Mouse (Mus musculus) cerebral cortex, adult 2 months (tissue): ENCODE measurements around the gene Steap3.

Experiments
- WGBS: fragments of 180-500 bp; shearing (Covaris S2); methylation state at CpG from one replicate; pipeline ENCODE4 v1.1.7; 2018; 5-methylcytosine and 5-hydroxymethylcytosine counted together

Gene Steap3

DNA sequence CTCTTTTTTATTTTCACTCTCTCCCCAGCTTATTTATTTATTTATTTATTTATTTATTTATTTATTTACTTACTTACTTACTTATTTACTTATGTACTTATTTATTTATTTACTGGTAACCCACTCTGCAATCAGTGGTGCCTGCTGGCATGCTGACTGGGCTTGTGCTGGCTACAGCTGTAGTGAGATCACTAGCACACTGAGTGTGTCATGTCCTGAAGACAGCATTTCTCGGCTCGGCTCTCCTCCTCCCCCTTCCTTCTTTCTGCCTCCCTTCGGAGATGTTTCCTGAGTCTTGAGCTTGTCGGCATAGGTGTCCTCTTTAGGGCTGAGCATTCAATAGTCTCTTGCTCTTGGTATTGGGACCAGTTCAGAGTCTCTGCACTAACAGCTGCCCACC, 73.6 kb downstream of the Steap3 start:
- 91% methylated on average over 4 of the region's 4 CpGs for WGBS

DNA sequence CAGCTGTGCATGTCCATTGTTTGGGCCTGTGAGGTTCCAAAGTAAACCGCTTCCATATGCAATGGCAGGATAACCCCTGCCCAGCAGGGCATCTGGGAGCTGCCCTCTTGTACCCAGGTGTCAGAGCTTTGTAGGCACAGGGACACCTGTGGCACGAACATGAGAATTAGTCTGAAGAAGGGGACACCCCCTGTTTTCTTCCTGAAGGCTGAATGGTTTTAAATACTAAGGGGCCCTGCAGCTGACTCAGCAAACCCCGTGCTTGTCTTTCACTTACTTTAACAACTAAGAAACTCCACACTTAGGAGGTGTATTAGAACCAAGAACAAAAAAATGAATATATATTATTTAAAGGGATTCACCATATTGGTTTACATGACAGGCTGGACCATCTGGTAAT, 74.4 kb downstream of the Steap3 start:
- WGBS: 83% methylated on average over 3 of the region's 3 CpGs

DNA sequence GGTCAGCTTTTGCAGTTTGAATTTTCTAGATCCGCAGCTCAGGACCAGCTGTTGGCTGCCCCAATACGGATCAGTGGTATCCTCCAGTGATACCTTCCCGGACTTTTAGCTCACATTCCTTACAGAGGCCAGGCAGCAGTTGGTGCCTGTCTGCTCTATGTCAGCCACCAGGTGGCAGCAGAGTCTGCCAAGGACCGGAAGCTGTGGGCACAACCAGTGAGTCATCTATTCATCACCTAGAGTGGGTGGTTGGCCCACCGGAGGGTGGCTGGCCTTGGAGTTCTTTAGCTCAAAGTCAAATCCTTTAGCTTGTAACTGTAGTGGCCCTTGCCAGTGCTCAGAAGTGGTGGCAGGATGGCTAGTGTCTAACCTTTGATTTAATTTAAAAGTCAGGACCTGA, 75.3 kb downstream of the Steap3 start:
- WGBS: 11% methylated on average over 5 of the region's 5 CpGs

DNA sequence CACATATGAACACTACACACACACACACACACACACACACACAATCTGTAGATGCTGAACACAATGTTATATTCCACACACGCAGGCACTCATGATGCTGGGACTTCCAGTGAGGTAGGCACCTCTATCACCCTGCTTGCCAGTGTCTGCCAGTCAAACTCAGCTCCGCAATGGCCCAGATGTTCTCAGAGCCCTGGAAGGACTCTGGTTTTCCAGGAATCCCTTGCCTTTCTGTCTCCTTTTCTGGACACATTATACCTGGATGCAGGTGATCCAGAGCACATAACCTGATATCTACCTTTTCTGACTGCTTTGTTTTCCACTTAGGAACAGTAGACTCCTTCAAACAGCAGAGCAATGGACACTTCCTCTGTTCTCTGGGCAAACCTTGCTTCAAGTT, 75.8 kb downstream of the Steap3 start:
- WGBS: 94% methylated on average over 2 of the region's 2 CpGs

DNA sequence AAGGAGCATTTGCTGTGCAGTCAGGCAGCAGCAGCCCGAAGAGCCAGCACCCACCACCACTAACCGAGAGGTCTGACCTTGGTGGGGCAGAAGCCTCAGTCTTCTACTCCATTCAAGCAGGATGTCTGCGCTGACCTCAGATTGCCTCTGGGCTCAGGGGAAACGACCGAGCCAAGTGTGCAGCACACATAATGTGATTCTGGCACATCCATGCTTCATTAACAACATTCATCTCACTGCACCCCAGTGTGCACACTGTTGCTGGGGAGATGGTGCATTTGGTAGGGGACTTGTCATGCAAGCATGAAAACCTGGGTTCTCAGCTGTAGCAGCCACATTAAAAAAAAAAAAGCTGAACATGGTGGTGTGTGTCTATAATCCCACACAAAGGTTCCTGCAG, 76.6 kb downstream of the Steap3 start:
- WGBS: 57% methylated on average over 5 of the region's 5 CpGs

DNA sequence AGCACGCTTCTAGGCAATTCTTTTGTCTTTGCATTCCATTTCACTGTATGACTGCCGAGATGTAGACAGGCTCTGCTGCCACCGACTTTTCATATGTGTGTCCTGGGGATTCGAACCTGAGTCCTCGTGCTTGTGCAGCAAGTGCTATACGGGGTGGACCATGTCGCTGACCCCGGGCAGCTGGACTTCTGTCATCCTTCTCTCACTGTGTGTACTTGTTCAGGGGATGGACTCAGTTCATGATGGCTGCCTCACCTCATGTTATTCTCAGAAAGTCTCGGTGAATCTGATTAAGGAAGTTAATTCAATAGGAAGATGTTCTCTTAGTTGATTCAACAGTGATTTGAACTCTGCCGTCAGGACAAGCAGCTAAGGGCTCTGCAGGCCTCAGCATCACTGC, 78.9 kb downstream of the Steap3 start:
- 95% methylated on average over 10 of the region's 10 CpGs for WGBS

DNA sequence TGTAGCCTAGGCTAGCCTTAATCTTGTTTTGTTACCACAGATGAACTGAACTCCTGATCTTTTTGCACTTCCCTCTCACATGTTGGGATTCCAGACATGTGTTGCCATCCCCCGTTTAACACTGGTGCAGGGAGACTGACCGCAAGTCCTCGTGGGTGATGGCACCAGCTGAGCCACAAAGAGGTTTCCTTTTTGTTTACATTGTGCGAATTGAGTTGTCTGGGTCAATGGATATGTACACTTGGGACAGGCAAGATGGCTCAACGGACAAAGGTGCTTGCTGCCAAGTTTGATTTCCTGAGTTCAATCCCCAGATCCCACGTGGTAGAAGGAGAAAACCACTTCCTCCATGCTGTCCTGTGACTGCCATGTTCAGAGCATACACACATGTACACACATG, 80.2 kb downstream of the Steap3 start:
- 82% methylated on average over 6 of the region's 6 CpGs for WGBS

DNA sequence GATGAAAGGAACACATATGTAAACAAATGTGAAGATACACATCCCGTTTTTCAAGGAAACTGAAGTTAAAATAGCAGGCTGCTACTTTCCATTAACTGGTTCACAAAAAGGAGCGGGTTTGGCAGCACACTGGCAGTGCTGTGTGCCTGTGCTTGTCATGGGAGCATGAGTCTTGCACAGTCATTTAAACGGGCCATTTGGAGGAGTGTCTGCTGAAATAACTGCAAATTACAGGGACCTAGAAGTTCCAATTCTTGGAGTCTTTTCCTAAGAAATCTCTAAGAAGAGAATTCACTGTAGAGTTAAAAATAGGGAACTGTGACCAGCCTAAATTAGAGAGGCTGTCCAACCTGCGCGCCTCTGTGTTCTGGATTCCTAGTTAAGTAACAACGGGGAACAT, 81.6 kb downstream of the Steap3 start:
- 32% methylated on average over 6 of the region's 6 CpGs for WGBS

DNA sequence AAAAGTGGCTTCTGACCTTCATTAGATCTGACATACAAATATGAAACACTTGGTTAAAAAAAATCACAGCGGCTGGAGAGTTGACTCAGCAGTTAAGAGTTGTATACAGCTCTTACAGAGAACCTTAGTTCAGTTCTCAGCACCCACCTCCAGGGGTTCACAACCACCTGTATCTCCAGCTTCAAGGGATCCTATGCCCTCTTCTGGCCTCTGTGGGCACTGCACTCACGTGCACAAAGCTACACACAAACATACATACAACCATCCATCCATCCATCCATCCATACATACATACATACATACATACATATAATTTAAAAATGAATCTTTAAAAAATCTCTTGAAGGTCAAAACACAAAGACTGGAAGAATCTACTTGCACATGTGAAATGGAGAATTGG, 82.2 kb downstream of the Steap3 start:
- 95% methylated on average over 2 of the region's 2 CpGs for WGBS

DNA sequence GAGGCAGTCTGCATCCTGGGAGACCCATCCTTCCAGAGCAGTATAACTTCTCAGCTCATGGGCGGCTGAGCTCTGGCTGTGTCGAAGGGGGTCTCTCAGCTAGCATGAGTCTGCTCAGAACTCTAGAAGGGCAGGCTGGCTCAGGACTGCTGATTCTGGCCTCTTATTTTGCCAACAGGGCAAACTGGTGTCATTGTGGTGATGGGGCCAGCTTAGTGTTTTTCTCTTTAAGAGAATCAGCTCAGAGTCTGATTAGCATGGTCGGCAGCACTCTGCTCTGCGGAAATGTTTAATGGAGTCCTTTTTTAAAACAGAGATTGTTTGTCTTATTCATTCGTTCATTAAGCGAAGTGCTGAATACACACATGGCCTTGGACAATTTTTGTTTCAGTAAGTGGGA, 83.3 kb downstream of the Steap3 start:
- WGBS: 76% methylated on average over 6 of the region's 6 CpGs

DNA sequence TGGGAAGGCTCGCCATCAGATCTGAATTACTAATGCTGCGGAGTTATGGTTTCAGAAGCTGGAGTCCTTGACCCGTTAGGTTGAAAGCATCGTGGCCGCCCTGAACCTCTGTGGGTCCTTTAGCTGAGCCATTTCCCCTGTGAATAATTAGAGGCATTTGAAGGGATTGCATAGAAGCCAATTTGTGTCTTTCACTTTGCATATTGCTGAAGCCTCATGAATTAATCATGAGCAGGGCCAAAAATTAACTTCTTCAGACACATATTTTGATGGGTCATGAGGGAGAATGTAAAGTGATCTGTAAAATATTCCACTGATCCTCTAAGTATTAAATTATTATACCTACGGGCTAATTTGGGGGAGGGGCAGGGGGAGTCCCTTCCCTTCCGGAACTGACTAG, 85.4 kb downstream of the Steap3 start:
- WGBS: 62% methylated on average over 7 of the region's 7 CpGs

DNA sequence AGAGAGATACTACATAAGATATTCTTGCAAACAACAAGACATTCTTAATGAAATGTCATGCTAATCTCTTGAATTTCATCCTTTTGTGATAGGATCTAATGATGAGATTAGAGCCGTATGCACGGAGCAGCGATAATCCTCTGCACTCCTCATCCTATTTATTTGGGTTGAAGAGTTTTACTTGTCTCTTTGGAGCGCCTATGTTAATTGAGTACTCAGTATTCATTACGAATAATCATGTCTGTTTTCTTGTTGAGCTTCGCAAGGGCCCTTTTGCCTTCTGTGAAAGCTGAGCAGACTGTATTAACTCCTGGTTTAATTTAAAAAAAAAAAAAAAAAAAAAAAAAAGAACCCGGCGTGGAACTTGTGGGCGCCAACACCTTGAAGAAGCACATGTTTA, 85.8 kb downstream of the Steap3 start:
- WGBS: 67% methylated on average over 9 of the region's 9 CpGs

DNA sequence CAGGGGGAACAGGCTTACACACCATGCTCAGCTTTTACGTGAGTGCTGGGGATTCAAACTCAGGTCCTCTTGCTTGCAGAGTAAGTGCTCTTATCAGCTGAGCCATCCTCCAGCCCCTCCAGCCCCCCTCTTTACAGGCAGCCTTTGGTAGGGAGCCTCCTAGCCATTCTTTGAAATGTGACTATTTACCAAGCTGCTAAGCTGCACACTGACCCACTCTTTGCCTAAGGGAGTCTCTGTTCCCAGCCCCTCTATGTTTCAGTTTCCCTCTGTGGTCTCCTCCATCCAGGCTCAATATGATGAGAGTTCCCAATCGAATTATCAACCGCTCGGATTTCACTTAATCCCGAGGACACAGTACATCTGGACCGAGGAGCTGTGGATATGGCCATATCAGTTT, 86.3 kb downstream of the Steap3 start:
- WGBS: 68% methylated on average over 6 of the region's 6 CpGs

DNA sequence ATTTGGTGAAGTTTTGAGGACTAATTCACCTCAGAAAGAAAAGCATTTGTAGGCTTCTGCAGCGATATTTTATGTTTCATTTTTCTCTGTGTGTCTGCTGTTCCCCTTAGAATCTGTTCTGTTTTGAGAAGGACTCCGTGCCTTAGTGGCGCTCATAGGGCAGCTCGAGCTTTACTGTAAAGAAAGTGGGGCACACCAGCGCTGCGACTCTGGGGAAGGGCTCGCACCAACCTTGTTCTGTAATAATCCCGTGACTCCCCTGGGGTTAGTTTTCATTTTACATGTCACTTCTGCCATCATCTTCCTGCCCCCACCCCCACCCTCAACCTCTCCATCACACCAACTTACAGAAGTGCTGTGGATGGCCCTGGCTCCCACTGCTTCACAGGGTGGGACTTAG, 95.4 kb downstream of the Steap3 start:
- WGBS: 96% methylated on average over 8 of the region's 8 CpGs

DNA sequence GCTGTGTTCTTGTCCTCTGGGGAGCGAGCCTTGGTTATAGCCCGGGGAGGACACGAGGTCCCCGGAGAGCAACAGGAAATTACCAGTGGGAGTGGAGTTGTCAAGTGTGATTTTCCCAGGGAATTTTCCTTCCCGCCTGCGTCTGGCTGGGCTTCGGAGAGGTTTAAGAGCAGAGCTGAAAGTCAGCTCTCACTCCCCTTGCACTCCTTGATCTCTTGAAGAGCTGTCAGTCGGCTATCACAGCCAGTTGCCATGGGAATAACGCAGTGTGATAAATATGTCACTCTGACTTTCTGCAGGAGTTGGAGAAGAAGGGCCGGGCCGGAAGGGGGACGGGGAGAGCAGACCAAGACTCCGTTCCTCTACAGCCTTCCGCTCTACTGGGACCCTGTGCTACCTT, 96.2 kb downstream of the Steap3 start:
- WGBS: 61% methylated on average over 14 of the region's 14 CpGs

DNA sequence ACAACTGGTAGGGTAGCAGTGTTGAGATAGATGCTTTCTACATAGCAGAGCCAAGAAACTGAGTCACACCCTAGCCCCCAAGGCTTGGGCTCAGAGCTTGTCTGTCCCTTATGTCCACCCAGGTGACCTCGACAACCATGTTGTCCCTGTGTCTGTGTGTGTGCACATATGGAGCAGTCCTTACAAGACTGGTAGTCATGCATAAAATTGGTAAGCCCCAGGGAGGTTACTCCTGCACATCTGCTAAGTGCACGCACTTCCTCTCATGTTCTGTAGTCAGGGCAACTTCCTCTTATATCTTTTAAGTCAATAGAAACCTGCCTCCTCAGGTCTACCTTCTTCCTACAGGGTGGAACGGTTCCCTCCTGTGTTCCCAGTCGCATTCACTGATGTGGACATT, 97.5 kb downstream of the Steap3 start:
- WGBS: 89% methylated on average over 4 of the region's 4 CpGs

DNA sequence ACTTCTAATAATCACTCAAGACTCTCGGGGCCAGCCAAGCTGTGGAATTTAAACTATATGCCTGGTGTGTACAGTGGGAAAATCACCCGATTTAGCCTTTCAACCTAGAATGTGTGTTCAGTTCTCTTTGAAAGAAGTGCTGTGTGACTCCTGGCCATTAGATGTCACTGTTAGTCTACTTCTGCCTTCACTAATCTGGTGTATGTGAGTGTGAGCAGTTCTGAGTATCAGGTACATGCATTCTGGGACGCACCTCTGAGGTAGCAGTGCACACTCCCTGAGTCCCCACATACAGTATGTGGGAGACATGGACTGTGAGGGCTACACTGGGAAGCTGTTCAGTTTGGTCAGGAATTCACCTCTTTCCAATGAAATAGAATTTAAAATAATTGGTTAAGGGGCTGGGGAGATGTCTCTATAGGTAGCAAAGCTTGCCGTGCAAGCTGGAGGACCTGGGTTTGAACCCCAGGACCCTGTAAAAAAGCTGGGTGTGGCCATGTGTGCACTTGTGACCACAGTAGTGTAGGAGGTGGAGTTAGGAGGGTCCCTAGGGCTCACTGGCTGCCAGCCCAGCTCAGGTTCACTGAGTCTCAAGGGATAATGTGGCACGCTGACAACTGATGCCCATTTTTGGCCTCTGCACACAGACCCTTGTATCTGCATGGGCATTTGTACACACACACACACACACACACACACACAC, 100.5 kb downstream of the Steap3 start:
- WGBS: 51% methylated on average over 5 of the region's 5 CpGs

DNA sequence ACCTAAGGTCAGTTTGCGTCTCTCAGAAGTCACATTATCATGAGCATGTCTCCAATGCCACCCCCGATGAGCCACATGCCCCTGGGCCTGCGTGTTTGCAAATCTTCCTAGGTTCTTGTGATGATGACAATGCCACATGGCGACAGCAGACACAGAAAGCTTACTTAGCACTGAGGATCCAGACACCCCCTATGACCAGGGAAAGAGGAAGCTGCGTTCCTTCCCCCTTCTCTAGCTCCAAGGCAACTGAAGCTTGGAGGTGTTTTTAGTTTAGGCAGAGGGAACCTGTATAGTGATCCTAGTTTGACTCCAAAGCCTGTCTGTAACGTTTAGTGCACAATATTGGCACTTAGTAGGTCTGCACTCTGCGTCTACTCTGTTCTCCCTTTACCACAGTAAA, 102.2 kb downstream of the Steap3 start:
- 88% methylated on average over 7 of the region's 7 CpGs for WGBS

DNA sequence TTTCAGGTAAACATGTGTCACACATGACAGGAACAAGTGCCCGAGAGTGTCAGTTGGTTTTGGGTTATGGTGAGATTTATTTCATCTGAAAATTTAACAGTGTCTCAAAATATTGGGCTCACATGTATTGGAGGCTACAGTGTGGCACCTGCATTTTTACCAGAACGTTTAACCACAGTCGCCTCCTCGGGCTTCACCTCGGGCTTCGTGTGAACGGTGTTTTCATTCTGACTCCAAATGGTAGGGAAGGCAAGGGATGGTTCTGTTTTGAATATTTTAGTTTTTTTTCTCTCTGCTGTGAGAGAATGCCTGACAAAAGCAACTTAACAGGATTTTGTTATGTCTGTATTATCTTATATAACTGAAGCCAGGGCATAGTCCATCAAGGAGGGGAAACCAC, 103.8 kb downstream of the Steap3 start:
- WGBS: 92% methylated on average over 7 of the region's 7 CpGs

DNA sequence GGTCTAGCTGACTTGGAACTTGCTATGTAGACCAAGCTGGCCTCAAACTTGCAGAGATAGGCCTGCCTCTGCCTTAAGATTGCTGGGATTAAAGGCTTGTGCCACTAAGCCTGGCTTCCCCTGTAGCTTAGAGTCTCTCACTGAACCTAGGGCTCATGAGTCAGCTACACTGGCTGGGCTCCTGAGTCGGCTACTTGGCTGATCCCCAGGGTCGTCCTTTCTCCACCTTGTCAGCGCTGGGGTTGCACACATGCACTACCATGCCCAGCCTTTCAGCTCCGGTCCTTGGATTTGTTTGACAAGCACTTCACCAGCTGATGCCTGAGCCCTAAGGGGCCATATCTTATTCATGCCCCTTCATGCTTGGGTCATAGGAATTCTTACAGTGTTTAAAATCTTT, 104.5 kb downstream of the Steap3 start:
- WGBS: 94% methylated on average over 4 of the region's 4 CpGs

DNA sequence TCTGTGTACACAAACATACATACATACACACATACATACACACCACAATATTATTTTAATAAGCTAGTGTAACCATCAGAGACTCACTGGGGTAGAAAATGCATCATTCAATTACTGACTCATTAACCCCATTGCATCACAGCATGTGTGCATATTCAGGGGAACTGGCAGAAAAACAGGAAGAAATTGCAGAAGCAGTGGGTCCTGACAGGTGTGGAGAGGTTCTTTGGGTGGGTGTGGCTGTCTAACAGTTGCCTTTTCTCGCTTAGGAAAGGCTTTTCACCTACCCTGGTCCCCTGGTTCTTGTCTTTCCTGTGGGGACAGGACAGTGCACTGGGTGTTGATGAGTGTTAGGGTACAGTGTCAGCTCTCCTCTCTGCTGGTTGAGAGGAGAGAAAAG, 109.9 kb downstream of the Steap3 start:
- WGBS: 72% methylated on average over 1 of the region's 1 CpGs

DNA sequence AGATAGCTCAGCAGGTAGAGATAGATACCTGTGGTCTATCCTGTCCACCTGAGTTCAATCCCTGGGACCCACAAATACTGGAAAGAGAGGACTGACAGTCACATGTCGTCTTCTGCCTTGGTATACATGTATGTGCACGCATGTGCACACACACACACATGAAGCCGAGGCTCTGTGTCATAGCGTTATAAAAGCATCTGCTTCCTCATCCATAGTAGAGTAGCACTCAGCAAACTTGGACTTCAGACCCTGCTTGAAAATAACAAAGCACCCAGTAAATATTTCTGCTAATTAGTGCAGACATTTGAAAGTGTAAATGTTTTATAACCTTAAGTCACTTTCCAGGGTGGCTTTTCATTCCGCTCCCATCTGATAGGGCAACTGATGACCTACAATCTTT, 111.0 kb downstream of the Steap3 start:
- WGBS: 97% methylated on average over 5 of the region's 5 CpGs

DNA sequence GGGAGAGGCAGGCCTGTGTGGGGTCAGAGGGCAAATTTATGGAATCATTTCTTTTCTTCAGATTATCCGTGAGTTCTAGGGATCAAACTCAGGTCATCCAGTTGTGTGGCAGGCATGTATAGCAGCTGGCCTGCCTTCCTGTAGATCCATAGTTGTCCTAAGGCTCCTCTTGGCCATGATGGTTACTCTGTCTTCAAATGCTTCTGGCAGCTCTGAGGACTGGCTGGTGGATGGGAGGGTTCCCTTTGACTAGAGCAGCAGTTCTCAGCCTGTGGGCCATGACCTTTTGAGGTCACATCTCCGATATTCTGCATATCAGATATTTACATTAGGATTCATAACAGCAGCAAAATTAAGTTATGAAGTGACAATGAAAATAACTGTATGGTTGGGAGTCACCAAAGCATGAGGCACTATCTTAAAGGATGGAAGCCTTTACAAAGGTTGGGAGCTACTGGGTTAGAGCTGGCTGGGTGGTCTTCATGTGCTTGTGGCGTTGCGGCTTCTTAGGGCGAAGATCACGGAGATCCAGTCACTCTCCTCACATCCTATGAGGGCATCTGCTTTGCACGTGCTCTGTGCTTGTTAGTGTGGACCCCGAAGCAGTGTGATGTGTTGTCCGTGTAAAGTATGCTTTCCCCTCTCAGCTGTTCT, 113.9 kb downstream of the Steap3 start:
- WGBS: 98% methylated on average over 9 of the region's 9 CpGs

DNA sequence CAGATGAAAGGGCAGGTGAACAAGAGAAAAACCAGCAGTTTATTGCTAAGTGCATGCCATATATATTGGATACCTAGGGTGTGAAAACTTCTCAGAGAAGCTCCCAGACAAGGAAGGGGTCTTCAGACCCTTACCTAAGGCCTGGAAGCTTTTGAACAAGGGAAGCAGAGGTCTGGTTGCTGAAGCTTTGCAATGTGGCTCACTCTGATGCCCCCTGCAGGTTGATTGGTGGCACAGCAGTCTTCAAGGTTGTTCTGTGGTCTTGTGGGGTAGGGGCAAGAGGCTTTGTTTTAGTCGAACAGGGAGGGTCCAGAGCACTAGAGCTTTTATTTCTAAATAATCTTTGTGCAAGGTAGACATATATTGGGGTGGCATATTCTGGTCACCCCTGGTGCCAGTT, 117.2 kb downstream of the Steap3 start:
- WGBS: 24% methylated on average over 1 of the region's 1 CpGs
